Mouse (Mus musculus): Measurements from ENCODE around the gene Rbm5.

The Rbm5 gene

DNA sequence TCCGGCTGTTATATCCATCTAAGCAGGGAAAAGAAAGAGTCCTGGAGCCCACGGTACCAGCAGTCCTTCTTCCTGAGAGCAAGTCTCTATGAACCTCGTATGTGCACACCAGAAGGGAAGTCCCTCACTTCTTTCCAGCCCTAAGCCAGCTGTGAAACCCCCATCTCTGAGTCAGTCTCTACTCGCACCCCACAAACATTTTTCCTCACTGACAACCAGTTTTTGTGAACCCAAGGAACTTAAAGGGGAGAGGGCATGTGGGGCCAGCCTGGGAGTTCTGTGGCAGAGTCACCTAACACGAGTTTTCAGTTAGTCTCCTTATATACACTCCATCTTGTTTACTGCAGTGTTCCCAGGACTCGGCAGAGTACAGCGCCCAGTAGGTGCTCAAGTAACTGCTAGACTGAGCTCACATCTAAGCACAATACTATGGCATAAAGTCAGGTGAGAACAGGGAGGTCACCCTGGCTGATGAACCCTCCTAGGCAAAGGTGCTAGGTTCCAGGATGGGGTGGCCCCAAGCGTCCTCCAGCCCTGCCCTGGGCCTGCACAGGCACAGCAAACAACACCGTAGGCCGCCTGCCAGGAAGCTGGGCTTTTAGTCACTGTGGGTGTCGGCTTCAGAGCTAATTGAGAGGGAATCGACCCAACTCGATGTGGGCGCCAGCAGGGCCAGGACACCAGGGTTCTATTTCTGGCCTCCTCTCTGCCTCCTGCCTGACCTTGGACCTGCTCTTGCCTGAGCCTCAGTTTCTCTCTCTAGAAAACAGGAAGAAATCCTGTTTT lies 67.3 kb downstream of the Rbm5 start:
- peak; percentile 62 for DNase-seq (ENCODE audit: extremely low read depth, insufficient read length, low spot score)

DNA sequence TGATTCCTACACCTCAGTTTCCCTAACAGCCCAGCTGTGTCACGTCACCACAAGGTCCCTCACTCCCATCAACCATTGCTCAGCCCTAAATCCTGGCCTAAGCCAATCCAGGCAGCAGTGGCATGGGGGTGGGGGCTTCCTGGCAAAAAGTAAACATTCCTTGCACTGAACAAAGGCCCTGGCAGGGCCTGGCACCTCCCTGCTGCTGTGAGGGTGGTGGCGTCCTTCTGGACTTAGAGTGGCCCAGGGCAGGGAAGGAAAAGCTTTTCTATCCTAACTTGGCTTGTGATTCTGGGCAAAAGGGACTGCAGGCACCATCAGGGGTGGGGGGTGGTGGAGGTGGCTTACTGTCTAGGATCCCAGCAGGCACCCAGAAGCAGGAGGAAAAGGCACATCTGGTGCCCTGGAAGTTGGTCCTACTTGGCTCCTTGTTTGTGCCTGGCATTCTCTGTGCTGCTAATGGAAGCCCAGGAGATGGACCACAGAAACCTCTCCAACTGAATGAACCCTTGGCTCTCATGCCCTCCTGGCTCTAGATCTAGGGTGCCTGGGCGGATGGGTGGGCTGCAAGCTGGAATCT lies 68.1 kb downstream of the Rbm5 start:
- DNase-seq (ENCODE audit: extremely low read depth, insufficient read length, low spot score): peak; percentile 52

DNA sequence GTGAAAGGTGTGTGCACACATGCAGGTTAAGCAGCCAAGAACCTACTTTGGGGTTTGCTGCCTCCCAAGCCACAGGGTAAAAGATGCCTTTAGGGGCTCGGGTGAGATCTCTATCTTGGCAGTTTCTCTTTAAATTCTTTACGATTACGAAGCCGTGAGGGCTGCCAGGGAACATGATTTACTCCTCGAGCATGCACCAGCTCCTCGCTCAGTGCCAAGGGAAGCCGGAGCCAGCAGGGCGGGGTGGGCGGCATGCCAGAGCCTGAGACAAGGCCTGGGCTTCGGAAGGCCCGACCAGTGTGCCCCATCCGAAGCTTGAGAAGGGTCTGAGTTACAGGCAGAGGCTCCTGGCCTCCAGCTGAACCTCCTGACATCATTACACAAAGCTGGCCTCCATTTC lies 69.2 kb downstream of the Rbm5 start:
- DNase-seq (ENCODE audit: extremely low read depth, insufficient read length, low spot score): peak; percentile 96

DNA sequence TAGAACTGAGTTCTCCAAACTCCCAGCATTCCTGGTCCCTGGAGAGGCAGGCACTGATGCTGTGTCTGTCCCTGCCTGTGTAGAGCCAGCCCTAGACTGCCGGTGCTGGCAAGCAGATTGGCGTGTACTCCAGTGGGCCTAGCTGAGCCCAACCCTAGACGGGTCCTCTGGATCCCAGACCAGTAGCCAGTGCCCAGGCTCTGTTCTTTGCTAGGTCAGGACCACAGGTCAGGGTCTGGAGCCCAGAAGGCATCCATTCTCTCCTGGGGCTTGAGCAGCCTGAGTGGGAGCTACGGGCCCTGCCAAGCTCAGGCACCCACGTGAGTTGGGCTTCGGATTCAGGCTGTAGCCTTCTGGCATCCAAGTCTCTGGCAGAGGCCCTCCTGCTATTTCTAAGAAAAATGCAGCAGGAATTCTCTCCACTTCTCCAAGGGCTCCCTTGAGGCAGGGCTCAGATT lies 70.7 kb downstream of the Rbm5 start:
- peak; percentile 71 for DNase-seq (ENCODE audit: extremely low read depth, insufficient read length, low spot score)

DNA sequence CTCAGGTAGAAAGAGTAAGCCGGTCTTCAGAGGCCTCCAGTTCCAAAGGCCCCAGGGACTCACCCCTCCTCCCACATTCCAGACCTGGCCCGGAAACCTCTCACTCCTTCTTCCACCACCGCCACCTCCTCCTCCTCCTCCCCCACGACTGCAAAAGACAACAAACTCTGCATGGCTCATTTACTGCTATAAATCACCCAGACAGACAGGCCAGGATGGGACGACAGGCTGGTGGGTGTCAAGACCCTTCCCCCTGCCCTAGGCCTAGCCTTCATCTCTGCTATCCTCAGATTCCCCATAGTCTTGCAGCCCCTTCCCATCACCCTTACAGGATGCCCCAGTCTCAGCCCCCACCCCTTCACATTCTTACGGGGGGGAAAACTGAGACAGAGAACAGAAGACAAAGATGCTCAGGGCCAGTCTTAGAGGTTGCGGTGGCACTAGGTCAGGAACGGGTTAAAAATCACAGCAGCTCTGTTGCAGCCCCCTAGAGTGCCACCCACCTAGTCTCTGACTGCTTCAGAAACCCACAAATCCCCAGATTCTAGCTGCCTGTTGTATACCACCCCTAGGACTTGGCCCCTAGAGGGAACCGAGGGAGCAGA lies 71.3 kb downstream of the Rbm5 start:
- DNase-seq (ENCODE audit: extremely low read depth, insufficient read length, low spot score): no peak

DNA sequence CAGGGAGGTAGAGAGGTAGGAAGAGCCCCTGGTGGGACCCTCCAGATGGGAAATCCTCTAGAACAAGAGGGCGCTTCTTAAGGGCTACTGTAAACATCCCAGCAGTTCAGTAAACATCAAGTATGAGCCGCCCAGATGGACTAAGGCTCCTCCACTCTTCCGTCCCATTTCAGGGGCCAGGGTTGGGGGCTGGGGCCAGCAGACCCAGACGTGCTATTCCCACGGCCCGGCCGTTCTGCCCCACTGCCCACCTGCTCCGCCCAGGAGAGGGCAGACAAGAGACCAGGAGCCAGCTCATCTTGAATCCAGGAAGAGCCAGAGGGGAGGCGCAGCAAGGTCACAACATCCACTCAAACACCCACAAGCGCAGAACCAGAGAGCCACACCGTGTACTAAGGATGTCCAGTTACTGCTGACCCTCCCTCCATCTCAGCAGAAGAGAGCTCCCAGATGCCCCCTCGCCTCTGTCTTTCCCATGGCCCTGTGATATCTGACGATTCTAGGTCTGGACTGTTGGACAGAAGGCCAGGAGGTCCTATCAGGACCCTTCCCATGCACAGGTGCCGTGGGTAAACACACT lies 72.1 kb downstream of the Rbm5 start:
- DNase-seq (ENCODE audit: extremely low read depth, insufficient read length, low spot score): no peak

DNA sequence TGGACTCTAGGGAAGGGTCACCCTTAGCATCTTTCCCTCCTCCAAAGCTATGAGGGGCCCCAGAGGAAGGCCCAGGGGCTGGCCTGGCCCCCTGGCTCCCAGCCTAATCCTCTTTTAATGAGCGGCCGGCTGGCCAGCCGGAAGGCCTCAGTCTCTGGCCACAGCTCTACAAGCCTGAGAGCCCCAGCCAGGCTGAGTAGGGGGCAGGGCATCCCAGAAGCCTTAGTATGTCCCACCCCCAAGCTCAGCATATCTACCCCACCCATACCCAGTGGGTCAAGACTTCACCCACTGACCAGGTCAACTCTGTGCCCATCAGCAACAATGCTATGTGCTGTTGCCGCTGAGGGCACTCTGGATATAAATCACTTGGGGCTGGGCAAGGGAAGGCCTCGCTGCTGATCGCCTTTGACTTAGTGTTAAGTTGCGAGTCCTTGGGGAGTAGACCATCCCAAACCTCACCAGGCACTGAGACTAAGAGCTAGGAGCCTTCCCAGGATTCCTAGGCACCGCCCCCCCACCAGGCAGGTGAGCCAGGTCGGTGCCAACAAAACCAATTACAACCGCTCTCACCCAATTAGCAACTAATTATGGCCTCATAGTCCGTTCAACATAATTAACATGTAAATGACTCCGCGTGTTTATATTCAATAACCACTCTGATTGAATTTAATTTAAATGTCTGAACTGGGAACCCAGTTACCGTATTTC lies 72.8 kb downstream of the Rbm5 start:
- DNase-seq (ENCODE audit: extremely low read depth, insufficient read length, low spot score): no peak

DNA sequence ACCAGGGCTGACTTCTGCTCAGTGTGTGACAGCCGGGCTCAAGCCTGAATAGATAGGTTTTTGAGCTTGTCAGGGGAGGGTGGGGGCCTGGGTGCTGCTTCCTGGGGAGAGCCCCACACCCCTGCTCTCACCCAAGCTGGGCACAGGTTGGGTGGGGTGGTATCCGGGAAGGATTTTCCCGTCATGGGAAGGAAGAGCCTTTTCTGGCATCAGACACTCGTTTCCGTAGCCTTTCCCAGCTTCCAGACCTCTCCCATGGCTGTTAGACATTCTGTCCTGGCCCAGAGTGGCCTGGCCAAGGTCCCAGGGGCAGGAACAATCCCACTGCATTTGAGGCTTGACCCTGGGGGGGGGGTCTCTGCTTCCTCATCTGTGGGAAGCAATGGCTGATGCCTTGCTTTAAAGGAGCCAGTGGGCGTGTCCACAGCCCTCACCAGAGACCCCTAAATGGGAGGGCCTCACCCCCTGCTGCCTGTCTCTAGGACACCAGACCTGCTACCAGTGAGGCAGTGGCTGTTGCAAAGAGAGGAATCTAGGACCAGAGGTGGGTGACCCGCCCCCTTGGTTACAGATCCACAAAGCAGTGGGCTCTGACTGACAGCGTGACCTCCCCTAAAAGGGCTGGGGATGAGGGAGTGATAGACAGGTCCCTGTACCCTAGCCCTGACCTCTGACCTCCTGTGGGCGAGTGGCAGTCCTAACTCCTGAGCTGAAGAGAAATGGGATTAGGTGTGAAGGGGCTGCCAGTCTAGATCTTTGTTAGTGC lies 73.8 kb downstream of the Rbm5 start:
- no peak for DNase-seq (ENCODE audit: extremely low read depth, insufficient read length, low spot score)

DNA sequence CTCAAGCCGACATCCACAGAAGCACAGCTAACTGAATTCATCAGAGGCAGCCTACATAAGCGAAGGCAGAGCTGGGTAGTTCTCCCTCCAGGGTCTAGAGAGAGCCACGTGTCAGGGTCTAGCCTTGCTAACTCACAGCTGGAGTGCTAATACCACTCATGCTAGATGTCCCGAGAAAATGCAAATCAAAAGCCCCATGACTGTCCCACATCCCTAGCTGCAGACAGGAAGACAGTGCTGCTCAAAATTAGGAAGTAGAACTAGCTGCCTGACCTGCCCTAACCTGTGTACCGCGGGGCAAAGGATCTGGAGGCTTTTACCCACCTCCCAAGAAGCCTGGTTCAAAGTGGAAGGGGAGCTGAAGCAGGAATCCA lies 74.7 kb downstream of the Rbm5 start:
- DNase-seq (ENCODE audit: extremely low read depth, insufficient read length, low spot score): no peak

DNA sequence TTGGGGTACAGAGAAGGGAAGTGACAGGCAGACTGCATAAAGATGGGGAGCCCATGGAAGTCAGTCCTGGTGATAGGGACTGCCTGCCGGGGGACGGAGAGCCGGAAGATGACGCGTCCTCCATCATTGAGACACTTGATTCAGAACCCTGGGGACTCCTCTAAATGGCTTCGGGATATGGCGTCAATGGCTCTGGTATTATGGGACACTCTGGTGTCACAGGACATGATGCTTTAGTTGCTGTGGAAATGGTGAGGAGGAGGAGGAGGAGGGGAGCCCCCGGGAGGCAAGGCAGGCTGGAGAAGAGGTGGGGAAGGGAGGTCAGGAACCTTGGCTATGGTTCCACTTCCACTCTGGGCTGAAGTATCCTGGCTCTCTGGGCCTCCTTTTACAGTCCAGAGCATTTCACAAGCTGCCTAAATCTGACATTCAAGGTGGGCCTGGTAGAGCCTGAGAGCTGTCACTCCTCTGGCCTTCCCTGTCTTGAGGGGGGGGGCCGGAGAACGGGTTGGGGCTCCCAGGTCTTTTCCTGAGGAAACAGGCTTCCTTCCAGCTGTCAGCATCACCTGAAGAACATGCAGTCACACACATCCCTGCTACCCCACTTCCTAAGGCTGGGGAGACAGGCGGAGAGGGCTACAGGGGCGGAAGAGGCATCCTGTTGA lies 75.2 kb downstream of the Rbm5 start:
- DNase-seq (ENCODE audit: extremely low read depth, insufficient read length, low spot score): no peak

DNA sequence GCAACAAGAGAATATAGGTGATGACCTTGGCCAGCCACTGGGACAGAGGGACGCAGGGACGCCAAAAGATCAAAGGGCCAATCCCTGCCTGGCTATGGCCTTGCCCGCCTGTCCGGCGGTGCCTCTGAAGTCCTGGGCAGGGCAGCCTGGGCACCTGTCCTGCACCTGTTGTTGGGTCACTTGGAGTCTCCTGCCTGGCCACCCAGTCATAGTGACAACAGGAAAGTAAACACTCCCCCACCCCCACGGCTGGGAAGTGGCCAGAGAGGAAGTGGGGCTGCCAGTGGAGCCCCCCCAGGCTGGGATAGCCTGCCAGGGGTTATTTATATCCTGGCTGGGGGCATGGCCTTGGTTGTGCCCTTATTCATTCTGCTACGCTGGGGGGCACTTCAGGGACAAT lies 76.2 kb downstream of the Rbm5 start:
- DNase-seq (ENCODE audit: extremely low read depth, insufficient read length, low spot score): no peak

DNA sequence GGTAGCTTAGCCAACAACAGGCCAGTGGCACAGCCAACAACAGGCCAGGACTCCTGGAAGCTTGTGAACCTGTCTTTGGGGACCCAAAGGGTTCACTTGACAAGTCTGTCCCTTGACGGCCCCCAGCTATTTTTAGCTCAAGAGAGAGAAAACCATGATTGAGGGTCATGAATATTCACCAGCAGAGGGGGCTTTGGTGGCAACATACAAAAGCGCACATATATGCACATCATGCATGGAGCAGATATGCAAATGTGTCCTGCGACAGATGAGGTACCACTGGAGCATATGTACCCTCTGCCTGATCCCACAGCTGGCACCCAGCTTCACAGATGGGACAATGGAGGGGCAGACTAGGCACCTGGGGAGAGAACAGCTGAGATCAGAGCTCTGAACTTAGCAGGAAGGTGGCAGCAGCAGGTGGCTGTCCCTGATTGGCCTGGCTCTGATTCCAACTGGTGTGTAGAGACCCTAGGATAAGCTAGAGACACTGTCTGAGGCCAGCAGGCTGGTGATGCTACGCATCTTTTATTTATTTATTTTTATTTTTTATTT lies 77.3 kb downstream of the Rbm5 start:
- no peak for DNase-seq (ENCODE audit: extremely low read depth, insufficient read length, low spot score)

DNA sequence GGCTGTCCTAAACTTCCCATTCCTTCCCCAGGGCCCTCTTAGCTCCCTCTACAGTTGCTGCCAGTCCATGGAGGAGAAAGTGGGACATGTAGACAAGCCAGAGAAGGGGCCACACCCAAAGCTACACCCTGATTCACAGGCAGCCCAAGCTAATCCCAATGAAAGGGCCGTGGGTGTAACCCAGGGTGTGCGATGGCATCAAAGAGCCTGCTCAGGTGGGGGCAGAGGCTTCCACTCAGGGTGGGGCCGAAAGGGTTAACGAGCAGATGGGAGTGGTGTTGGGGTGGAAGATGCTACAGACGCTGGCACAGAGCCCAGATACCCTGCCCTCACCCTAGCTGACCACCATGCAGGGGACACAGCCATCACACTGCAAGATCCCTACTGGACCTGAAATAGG lies 78.0 kb downstream of the Rbm5 start:
- DNase-seq (ENCODE audit: extremely low read depth, insufficient read length, low spot score): no peak

DNA sequence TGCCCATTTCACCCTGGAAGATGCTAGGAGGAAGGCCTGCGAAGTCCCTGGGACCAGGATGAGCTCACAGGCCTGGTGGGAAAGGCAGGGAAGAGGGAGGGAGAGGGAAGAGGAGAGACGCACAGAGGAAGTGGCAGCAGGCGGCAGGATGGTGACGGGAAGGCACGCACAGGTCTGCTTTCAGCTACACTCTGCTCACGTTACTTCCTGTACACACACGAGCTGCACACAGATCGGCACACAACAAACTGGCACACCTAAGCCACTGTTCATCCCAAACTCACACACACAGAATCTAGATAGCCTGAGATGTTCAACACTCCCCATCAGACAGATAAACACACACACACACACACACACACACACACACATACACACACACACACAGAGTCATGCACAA lies 80.4 kb downstream of the Rbm5 start:
- DNase-seq (ENCODE audit: extremely low read depth, insufficient read length, low spot score): no peak
